Mouse (Mus musculus): ENCODE measurements at regions not wholly inside any gene's neighbourhood (a gene's known extent, or its start where the extent isn't known, plus 50 kb on each side); places are given as distances from the start of the nearest gene placed in this dataset.

DNA sequence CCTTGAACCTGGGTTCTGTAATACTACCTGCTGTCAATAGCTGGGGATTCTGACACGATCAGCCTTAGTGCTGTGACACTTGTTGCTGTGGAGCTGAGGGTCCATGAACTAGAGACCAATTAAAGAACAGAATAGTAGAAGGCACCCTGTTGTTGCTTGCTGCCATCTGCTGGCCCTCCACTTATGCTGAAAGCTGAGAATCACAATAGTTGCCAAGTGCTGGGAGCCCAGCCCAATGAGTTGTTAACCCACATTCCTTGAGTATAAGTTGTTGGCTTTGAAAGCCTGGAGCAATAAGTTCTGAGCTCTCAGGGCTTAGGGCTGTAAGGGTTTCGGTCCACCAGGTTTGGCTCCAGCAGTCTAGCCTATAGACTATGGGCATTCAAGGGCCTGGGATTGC, 267.7 kb downstream of the Dhx35 start:
- TF ChIP-seq CTCF (IDR thresholded peaks at IDR 0.05; ENCODE audit: borderline replicate concordance, insufficient read depth, low read depth, low read length) (no peak), POLR2A (IDR thresholded peaks at IDR 0.05; ENCODE audit: borderline replicate concordance, insufficient read depth, low read length) (no peak)
